Mouse (Mus musculus): ENCODE measurements around the gene Rps29.

Rps29 gene

GRCm38 (mm10) chr12:69158765-69159577, at the start of gene Rps29:
Gene Rps29, minus strand, starts transcription at chr12:69159186.
- peak; percentile 99 for DNase-seq (ENCODE audit: low spot score in 2 of 2)

DNA sequence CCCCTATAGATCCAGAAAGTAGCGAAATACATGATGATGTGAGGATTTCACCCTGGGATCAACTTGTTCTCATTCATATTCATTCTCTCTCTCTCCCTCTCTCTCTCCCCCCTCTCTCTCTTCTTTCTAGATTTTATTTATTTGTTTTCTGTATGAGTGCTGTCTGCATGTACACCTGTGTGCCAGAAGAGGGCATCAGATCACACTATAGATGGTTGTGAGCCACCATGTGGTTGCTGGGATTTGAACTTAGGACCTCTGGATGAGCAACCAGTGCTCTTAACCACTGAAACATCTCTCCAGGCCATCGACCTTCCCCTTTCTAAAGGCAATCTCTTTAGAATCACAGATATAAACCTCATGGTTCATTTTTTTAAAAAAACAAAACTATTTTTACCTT, 49.5 kb upstream of the Rps29 start:
- no peak for DNase-seq (ENCODE audit: low spot score in 2 of 2)

DNA sequence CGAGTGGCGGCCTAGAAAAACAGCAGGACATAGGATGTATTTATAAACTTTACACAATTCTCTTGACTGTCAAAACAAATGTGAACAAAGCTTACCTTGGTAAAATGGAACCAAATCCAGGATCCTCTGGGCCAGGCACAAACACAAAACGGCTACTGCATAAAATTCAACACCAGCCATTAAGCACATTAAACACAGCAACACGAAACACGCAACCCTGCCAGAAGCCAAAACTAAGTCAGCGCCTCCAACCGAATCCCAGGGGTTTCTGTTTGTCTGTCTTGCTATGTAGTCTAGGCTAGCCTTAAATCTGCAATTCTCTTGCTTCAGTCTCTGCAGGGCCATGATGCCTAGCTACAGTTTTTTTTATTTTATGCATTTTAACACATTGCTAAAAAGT, 48.9 kb upstream of the Rps29 start:
- DNase-seq (ENCODE audit: low spot score in 2 of 2): no peak

DNA sequence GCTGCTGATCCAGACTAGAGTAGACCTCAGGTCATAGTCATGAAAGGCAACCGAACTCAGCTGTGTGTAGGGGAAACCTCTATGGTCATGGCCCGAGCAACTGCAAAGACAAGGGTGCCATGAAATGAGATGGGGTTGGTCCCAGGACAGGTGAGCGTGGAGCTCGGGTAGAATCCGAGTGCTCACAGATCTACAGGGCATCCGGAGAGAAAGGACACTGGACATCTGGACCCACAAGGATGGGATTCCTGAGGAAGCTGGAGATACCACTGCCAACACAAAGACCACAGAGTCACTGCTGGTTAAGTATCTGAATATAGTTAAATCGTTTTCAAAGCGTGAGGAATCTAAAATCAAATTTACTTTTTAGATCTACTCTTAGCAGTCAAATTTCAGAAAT, 48.4 kb upstream of the Rps29 start:
- no peak for DNase-seq (ENCODE audit: low spot score in 2 of 2)

DNA sequence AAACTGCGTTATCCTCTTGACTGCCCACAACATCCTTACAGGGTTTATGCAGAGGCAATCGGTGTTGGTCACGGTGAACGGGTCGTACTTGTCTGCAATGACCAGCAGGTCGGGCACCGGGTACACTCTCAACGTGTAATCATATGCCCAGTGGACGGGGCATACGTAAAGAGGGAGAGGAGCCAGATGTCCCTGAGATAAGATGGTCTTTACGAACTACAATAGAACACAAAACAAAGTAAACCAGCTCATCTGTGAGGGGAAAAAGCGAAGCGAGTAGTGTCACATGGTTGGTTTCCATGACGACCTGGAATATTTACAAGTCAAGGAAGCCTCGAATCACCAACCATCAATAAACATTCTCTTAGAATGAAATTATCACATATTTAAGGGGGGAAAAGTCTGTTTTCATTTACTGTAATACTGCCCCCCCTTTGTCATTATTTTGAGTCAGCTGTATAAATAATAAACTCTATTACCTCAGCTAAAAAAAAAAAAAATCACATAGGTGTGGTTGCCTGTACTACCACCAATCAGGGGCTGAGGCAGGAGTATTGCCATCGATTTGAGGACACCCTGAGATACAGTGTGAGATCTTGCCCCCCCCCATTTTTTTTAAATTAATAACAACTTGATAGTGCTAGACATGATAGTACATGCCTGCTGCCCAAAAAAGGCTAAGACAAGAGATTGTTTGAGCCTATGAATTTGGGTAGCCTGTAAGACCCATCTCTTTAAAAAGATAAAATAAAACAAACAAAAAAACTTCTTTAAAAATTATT, 45.3 kb upstream of the Rps29 start, which contains the start of gene Gm49384:
Gene Gm49384 (minus strand): TSS at position 216 of the 782 bp plus-strand sequence.
- DNase-seq (ENCODE audit: low spot score in 2 of 2): no peak

GRCm38 (mm10) chr12:69198985-69199384, 40.0 kb upstream of the Rps29 start:
- DNase-seq (ENCODE audit: low spot score in 2 of 2): no peak

DNA sequence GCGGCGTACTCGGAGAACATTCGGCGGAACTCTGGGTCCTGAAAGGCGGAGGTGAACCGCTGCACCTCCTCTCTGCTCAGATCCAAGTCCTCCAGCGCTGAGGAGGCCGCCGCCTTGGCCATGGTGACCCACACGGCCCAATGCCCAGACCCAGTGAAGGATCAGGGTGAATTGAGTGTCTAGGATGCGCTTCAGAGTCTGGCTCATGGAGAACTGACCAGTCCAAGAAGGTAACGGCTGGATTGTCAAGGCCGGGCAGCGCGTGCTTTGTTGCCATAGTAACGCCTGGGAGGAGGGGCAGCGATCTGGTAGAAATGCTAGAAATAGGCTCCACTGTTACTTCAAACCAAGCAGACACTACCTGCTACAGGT, 39.2 kb upstream of the Rps29 start, which contains the start of gene Dnaaf2:
Gene Dnaaf2 (minus strand): TSS at position 266 of the 372 bp plus-strand sequence.
- peak; percentile 81 to 82 for DNase-seq (ENCODE audit: low spot score in 2 of 2)

- peak; percentile 53 to 65 for DNase-seq (ENCODE audit: low spot score in 2 of 2)
These were observed 38.6 kb upstream of the Rps29 start for GRCm38 (mm10) chr12:69197378-69198163.

DNA sequence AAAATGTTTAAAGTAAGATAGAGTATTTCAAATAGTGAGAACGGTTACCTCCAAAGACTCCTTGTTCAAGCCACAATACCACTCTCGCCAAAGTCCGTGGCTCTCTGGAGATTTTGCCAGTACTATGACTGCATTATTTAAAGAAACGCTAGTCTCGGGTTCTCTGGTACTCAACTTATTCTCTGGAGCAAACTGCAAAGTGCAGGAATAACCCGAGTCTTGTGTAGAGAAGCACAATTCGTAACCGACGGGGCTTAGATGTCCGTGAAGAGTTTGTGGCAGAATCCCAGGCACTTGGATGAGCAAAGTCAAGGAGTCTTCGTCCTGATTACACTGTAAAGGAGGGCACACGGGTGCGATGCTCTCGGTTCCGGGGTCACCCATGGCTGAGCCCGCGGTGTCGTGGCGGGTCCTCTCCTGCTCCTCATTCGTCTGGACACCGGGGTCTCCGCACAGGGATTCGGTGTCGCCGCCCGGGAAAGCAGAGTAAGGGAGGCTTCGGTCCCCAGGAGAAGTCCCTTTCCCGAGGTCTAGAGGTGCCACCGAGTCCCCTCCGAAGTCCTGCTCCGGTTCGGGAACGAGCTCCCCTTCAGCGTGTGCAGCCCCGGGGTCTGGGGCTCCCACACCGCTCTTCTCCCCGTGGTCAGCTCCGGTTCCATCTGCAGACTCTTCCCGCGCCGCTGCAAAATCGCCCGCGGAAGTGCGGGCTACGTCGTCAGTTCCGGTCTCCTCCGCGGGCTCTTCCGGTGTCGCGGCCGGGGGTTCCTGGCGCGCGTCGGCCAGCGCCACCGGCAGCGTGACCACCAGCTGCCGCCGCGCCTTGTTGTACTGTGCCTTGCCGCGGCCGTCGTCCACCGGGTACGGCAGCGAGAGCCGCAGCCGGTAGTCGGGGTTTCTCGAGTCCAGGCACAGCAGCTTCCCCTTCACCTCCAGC, 37.7 kb upstream of the Rps29 start, which contains the start of gene Gm49383:
Gene Gm49383 (minus strand): TSS at position 661 of the 934 bp plus-strand sequence.
- peak; percentile 81 to 83 for DNase-seq (ENCODE audit: low spot score in 2 of 2)

- no peak for DNase-seq (ENCODE audit: low spot score in 2 of 2)
These were observed 33.7 kb upstream of the Rps29 start for GRCm38 (mm10) chr12:69192637-69193036.

- no peak for DNase-seq (ENCODE audit: low spot score in 2 of 2)
These were observed 32.4 kb upstream of the Rps29 start for GRCm38 (mm10) chr12:69191396-69191795.

DNA sequence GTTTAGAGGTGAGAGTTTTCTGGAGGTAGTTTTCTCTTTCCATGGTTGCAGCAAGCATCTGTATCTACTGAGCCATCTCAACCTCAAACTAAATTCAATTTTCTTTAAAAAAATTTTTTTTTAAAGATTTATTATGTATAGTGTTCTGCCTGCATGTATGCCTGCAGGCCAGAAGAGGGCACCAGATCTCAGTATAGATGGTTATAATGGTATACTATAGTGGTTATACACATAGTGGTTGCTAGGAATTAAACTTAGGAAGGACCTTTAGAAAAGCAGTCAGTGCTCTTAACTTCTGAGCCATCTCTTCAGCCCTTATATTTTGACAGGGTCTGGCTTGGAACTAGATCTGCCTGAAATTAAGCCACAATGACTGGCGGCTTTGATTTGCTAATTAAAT, 31.5 kb upstream of the Rps29 start:
- DNase-seq (ENCODE audit: low spot score in 2 of 2): no peak

DNA sequence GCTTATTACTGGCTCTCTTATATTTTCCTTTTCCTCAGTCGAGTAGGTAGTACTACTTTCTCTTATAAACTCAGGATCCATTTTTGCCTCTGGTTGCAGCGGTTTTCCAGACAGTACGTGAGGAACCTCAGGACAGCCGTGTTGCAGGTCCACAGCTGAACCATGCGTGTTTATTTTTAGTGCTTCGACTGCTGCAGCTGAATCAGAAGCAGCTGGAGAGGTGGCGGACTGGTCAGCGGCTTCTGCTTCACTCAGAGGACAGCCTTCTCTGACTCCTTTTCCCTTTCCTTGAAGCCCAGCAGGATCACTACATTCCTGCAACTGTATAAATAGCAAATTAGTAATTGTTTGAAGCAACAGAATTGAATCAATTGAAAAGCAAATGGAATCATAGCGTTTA, 31.1 kb upstream of the Rps29 start:
- no peak for DNase-seq (ENCODE audit: low spot score in 2 of 2)

- DNase-seq (ENCODE audit: low spot score in 2 of 2): no peak
These were observed 28.0 kb upstream of the Rps29 start for GRCm38 (mm10) chr12:69186811-69187471.

DNA sequence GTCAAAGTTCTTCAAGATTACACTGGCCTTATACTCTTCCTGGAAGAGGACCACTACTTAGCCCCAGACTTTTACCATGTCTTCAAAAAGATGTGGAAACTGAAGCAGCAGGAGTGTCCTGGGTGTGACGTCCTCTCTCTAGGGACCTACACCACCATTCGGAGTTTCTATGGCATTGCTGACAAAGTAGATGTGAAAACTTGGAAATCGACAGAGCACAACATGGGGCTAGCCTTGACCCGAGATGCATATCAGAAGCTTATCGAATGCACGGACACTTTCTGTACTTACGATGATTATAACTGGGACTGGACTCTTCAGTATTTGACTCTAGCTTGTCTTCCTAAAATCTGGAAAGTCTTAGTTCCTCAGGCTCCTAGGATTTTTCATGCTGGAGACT, 26.4 kb upstream of the Rps29 start:
- no peak for DNase-seq (ENCODE audit: low spot score in 2 of 2)

DNA sequence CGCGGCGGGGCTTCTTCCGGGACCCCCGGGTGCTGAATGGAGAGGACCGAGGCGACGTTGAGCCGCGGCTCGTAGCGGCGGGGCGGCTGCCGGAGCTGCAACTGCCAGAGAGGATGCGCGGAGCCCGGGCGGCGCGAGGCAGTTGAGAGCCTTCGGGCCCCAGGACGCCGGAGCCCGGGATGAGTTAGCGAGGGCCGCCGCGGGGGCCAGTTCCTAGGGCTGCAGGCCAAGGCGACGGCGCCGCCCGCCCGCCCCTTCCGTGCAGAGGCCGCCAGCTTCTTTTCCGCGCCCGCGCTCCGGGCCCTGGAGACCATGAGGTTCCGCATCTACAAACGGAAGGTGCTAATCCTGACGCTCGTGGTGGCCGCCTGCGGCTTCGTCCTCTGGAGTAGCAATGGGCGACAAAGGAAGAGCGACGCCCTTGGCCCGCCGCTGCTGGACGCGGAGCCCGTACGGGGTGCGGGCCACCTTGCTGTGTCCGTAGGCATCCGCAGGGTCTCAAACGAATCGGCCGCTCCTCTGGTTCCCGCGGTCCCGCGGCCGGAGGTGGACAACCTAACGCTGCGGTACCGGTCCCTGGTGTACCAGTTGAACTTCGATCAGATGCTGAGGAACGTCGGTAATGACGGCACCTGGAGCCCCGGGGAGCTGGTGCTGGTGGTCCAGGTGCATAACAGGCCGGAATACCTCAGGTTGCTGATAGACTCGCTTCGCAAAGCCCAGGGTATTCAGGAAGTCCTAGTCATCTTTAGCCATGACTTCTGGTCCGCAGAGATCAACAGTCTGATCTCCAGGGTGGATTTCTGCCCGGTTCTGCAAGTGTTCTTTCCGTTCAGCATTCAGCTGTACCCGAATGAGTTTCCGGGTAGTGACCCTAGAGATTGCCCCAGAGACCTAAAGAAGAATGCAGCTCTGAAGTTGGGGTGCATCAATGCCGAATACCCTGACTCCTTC, 25.6 kb upstream of the Rps29 start:
- DNase-seq (ENCODE audit: low spot score in 2 of 2): peak; percentile 64 to 68

- peak; percentile 99 to 100 for DNase-seq (ENCODE audit: low spot score in 2 of 2)
These were observed 24.8 kb upstream of the Rps29 start, which contains the start of the genes Rpl36al and Mgat2 for GRCm38 (mm10) chr12:69183583-69184308. Gene Rpl36al, minus strand, starts transcription at chr12:69184083. Gene Mgat2, plus strand, starts transcription at chr12:69184157.

- no peak for DNase-seq (ENCODE audit: low spot score in 2 of 2)
These were observed 22.8 kb upstream of the Rps29 start for GRCm38 (mm10) chr12:69181800-69182199.
